Mouse (Mus musculus): ENCODE measurements around the gene Eif4a3. TPM values are rescaled to one million over a fixed set of nuclear protein-coding genes. Genes with fewer than 3 reads are reported as not detected.

The Eif4a3 gene
- polyA plus RNA-seq, 1 experiment from 2014 or later, result 207 TPM

- no peaks in the 10 kb centered on the region for H3K9me3 ChIP-seq (ENCODE audit: low read length)
- no peak overlapping the region for H3K4me3 ChIP-seq (ENCODE audit: low read depth, low read length)
- TF ChIP-seq EP300 (IDR thresholded peaks at IDR 0.05) (no peak), CTCF (IDR thresholded peaks at IDR 0.05) (no peak)
- no peak overlapping the region for H3K27ac ChIP-seq (ENCODE audit: low read length)
- WGBS, result 89% methylated on average over 12 of the region's 12 CpGs
- H3K4me2 ChIP-seq (replicated peaks; ENCODE audit: low read depth, low read length), result no peak overlapping the region
- no peaks in the 10 kb centered on the region for H3K27me3 ChIP-seq (replicated peaks; ENCODE audit: insufficient read depth, low read length)
- DNase-seq (ENCODE audit: low spot score), result no peak
- H3K36me3 ChIP-seq (ENCODE audit: insufficient read depth, low read length), result no peaks in the 10 kb centered on the region
- H3K9ac ChIP-seq (replicated peaks; ENCODE audit: low read depth), result no peak overlapping the region
- peak; percentile 23; the same call in 1 of the 2 replicates for ATAC-seq
- H3K4me1 ChIP-seq (ENCODE audit: insufficient read depth, low read depth, low read length), result no peaks in the 10 kb centered on the region; the same call in 1 of the 2 replicates
Observed at GRCm38 (mm10) chr11:119239480-119239879, 60.4 kb downstream of the Eif4a3 start.

Other genes with a start within 250 kb of the Eif4a3 start
- gene Cbx4, start 213.9 kb downstream of the Eif4a3 start, polyA plus RNA-seq (2015; fragmentation: Nextera tagmentation; extraction: Ambion mirVana), result 8.9 and 9.7 TPM in 2 replicates
- gene Tbc1d16, start 71.6 kb downstream of the Eif4a3 start, polyA plus RNA-seq (2015; fragmentation: Nextera tagmentation; extraction: Ambion mirVana), result 11.9 and 12.9 TPM in 2 replicates
- 6.1 and 6.3 TPM in 2 replicates for gene Ccdc40, start 71.5 kb downstream of the Eif4a3 start, polyA plus RNA-seq (2015; fragmentation: Nextera tagmentation; extraction: Ambion mirVana)
- gene Gaa, start 32.2 kb downstream of the Eif4a3 start, polyA plus RNA-seq (2015; fragmentation: Nextera tagmentation; extraction: Ambion mirVana), result 39.1 and 45.1 TPM in 2 replicates
- gene Card14, start 7.7 kb upstream of the Eif4a3 start, polyA plus RNA-seq (2015; fragmentation: Nextera tagmentation; extraction: Ambion mirVana), result 0.06 TPM in 1 of 2 replicates, not detected in the other
- gene Sgsh, start 55.4 kb upstream of the Eif4a3 start, polyA plus RNA-seq (2015; fragmentation: Nextera tagmentation; extraction: Ambion mirVana), result 12.6 TPM in 2 replicates
- gene Slc26a11, start 55.5 kb upstream of the Eif4a3 start, polyA plus RNA-seq (2015; fragmentation: Nextera tagmentation; extraction: Ambion mirVana), result 11.6 and 12.0 TPM in 2 replicates
- 8.2 and 9.7 TPM in 2 replicates for gene Rnf213, start 93.0 kb upstream of the Eif4a3 start, polyA plus RNA-seq (2015; fragmentation: Nextera tagmentation; extraction: Ambion mirVana)
- gene Endov, start 191.3 kb upstream of the Eif4a3 start, polyA plus RNA-seq (2015; fragmentation: Nextera tagmentation; extraction: Ambion mirVana), result 10.2 and 10.3 TPM in 2 replicates
- 1.7 and 2.1 TPM in 2 replicates for gene Nptx1, start 247.7 kb upstream of the Eif4a3 start, polyA plus RNA-seq (2015; fragmentation: Nextera tagmentation; extraction: Ambion mirVana)

Measured in lung, postnatal 0 days (tissue).